Comparison of ENCODE assay signal across 24 mouse cellular contexts in the genomic region with DNA sequence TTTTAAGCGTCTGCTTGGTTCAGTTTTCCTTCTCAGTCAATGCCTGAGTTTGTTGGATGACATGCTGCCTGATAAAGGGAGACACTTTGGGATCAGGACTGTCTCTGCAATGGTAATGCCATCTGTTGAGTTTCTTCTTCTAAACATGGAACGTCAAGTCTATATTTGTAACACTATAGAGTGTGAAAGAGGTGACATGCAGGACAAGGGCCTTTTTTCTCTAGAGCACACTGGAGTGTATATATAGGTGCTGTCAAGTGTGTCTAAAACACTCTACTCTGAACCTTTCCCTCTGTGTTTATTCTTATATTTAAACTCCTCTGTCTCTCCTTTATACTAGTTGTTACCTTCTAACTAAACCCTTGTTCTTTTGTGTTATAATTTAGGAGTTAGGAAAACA.
"Had no signal": no experiment of that assay in that cellular context is flagged by ENCODE, and none has a peak within 500 bp of the region (broad histone marks: within the 10 kb centered on the region; RNA-seq: fewer than 3 reads in every experiment).

No protein-coding gene starts in this region.

- H3K4me1 ChIP-seq: hindbrain, embryonic 13.5 days; hindbrain, embryonic 15.5 days; kidney, embryonic 15.5 days; limb, embryonic 15.5 days; liver, embryonic 12.5 days had no signal

- ATAC-seq: forebrain, embryonic 15.5 days; forebrain, postnatal 0 days; hindbrain, postnatal 0 days; intestine, embryonic 16.5 days; liver, embryonic 12.5 days had no signal

- H3K9ac ChIP-seq: forebrain, embryonic 15.5 days; forebrain, postnatal 0 days; hindbrain, embryonic 13.5 days; hindbrain, embryonic 15.5 days; kidney, embryonic 15.5 days; limb, embryonic 13.5 days; limb, embryonic 15.5 days; liver, embryonic 12.5 days; liver, embryonic 14.5 days had no signal

- H3K4me3 ChIP-seq: forebrain, embryonic 15.5 days; hindbrain, embryonic 13.5 days; hindbrain, embryonic 15.5 days; kidney, embryonic 15.5 days; limb, embryonic 13.5 days; limb, embryonic 15.5 days; liver, embryonic 12.5 days had no signal

- H3K27ac ChIP-seq: forebrain, embryonic 15.5 days; hindbrain, embryonic 13.5 days; hindbrain, embryonic 15.5 days; hindbrain, postnatal 0 days; kidney, embryonic 15.5 days; kidney, postnatal 0 days; limb, embryonic 13.5 days; limb, embryonic 15.5 days; liver, embryonic 12.5 days; liver, embryonic 14.5 days had no signal

- H3K27me3 ChIP-seq: forebrain, embryonic 15.5 days; hindbrain, embryonic 13.5 days; hindbrain, embryonic 15.5 days; limb, embryonic 13.5 days; limb, embryonic 15.5 days; liver, embryonic 12.5 days had no signal

- H3K36me3 ChIP-seq: forebrain, embryonic 15.5 days; hindbrain, embryonic 13.5 days; hindbrain, embryonic 15.5 days; kidney, embryonic 15.5 days; limb, embryonic 13.5 days; limb, embryonic 15.5 days; liver, embryonic 12.5 days had no signal

- H3K4me2 ChIP-seq: forebrain, embryonic 15.5 days; hindbrain, embryonic 13.5 days; hindbrain, embryonic 15.5 days; kidney, embryonic 15.5 days; limb, embryonic 13.5 days; limb, embryonic 15.5 days; liver, embryonic 12.5 days had no signal

- DNase-seq: forebrain, postnatal 0 days; gastrocnemius, postnatal 14 days; gastrocnemius, postnatal 36 days; heart, postnatal 10 days; kidney, adult 11 months; kidney, adult 2 months; kidney, adult 9 months; kidney, postnatal 14 days; kidney, postnatal 36 days; layer of hippocampus, adult 9-11 months; layer of hippocampus, postnatal 36 days; left cerebral cortex, postnatal 4 days; lung, adult 18-20 months had no signal

- H3K9me3 ChIP-seq: forebrain, embryonic 15.5 days; hindbrain, embryonic 13.5 days; hindbrain, embryonic 15.5 days; kidney, embryonic 15.5 days; limb, embryonic 13.5 days; limb, embryonic 15.5 days; liver, embryonic 12.5 days had no signal
